Mouse (Mus musculus) G1E (cell line): Measurements from ENCODE around the gene Rgs8.

Experiments used
- CTCF ChIP-seq: IDR thresholded peaks from 2 replicates; pipeline ENCODE4 v1.5.1; 2012; ENCODE audit warnings: low read depth, low read length, inconsistent platforms, mixed read lengths
- GATA1 ChIP-seq: IDR thresholded peaks from 2 replicates; pipeline ENCODE4 v1.6.1; 2012; ENCODE audit warnings: borderline replicate concordance, low read length, inconsistent platforms, mixed read lengths
- POLR2AphosphoS5 ChIP-seq: IDR thresholded peaks from 2 replicates; pipeline ENCODE4 v1.6.1; 2012; ENCODE audit warnings: low read depth, low read length, inconsistent platforms; ENCODE audit not compliant: insufficient replicate concordance

DNA sequence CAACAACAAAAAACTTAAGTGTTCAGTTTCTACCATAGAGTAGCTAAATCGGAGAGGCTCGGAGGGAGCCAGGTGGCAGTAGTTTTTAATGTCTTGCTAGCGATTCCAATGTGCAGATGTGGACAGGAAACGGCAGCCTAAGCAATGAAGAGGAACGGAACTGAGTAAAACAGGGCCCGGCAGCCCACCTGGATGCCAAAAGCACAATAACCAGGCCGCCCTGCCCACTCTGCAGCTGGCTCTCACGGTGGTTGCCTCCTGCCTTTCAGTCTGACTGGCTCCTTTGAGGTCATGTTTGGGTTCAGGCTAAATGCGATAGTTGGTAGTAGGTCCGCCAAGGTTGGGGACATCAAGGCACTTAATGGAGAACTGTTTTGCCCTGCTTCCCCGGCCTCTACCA is 43.3 kb downstream of the Rgs8 start:
- TF ChIP-seq CTCF, result no peak
- TF ChIP-seq GATA1, result no peak
- TF ChIP-seq POLR2AphosphoS5, result no peak
